In the genomic region with DNA sequence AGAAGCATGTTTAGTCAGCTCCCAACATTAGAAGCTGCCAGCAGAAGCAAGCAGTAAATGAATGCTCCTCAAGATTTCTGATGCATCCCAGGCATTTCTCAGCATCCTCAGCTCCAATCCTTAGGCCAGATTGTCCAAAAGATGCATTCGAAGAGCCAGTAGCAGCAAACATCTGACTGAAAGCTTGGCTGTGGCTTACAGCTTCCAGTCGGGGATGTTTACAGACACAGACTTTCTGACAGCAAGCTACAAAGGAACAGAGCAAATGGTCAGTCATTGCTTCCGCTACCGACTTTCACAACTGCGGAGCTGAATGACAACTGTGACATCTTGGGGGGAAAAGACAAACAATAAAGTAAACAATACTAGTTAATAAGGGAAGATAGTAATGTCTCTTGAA, we compare ENCODE assay signal across 24 mouse cellular contexts.
"Had no signal": no experiment of that assay in that cellular context is flagged by ENCODE, and none has a peak within 500 bp of the region (broad histone marks: within the 10 kb centered on the region; RNA-seq: fewer than 3 reads in every experiment).

No protein-coding gene starts in this region.

- H3K4me2 ChIP-seq: forebrain, embryonic 15.5 days; heart, embryonic 12.5 days; hindbrain, embryonic 13.5 days; hindbrain, embryonic 15.5 days; kidney, embryonic 15.5 days; limb, embryonic 13.5 days had no signal

- H3K4me3 ChIP-seq: forebrain, embryonic 15.5 days; heart, embryonic 10.5 days; heart, embryonic 12.5 days; hindbrain, embryonic 13.5 days; hindbrain, embryonic 15.5 days; kidney, embryonic 15.5 days; limb, embryonic 13.5 days had no signal

- H3K27ac ChIP-seq: forebrain, embryonic 15.5 days; heart, embryonic 10.5 days; hindbrain, embryonic 13.5 days; hindbrain, embryonic 15.5 days; hindbrain, postnatal 0 days; kidney, embryonic 15.5 days; kidney, postnatal 0 days; limb, embryonic 13.5 days had no signal

- H3K27me3 ChIP-seq: forebrain, embryonic 15.5 days; heart, embryonic 12.5 days; hindbrain, embryonic 13.5 days; hindbrain, embryonic 15.5 days; kidney, embryonic 15.5 days; limb, embryonic 13.5 days had no signal

- ATAC-seq: forebrain, embryonic 15.5 days; forebrain, postnatal 0 days; hindbrain, postnatal 0 days; intestine, embryonic 16.5 days had no signal

- H3K4me1 ChIP-seq: forebrain, embryonic 15.5 days; hindbrain, embryonic 13.5 days; hindbrain, embryonic 15.5 days; kidney, embryonic 15.5 days; limb, embryonic 13.5 days had no signal

- H3K9me3 ChIP-seq: forebrain, embryonic 15.5 days; heart, embryonic 10.5 days; heart, embryonic 12.5 days; hindbrain, embryonic 13.5 days; hindbrain, embryonic 15.5 days; kidney, embryonic 15.5 days; limb, embryonic 13.5 days had no signal

- H3K9ac ChIP-seq: forebrain, embryonic 15.5 days; forebrain, postnatal 0 days; heart, embryonic 12.5 days; hindbrain, embryonic 13.5 days; hindbrain, embryonic 15.5 days; kidney, embryonic 15.5 days; limb, embryonic 13.5 days had no signal

- DNase-seq: forebrain, postnatal 0 days; gastrocnemius, postnatal 14 days; gastrocnemius, postnatal 36 days; heart, adult 18-20 months; heart, postnatal 14 days; heart, postnatal 36 days; kidney, adult 11 months; kidney, adult 2 months; kidney, adult 9 months; kidney, postnatal 14 days; kidney, postnatal 36 days; layer of hippocampus, adult 9-11 months; layer of hippocampus, postnatal 36 days; left cerebral cortex, postnatal 4 days had no signal
